Mouse (Mus musculus) layer of hippocampus, postnatal 10 days (tissue): ENCODE data around the gene Gm20696. TPM values are rescaled to one million over a fixed set of nuclear protein-coding genes. Genes with fewer than 3 reads are reported as not detected.

Experiments
- DNase-seq, 2 experiments: peaks; one replicate each; pipeline ENCODE4 v3.0.0; 2021; ENCODE audit warnings: low spot score in 2 of 2
- microRNA-seq, 2 experiments: library from miRNA; unstranded; fragments of <30 nt; microRNA quantifications; one replicate each; pipeline ENCODE4 v1.2.0; 2021
- total RNA-seq, 2 experiments: library from RNA; stranded (reverse); gene quantifications; 2 replicates each; pipeline ENCODE4 v1.2.3; 2021

Gm20696 gene
- total RNA-seq, 2 experiments from 2014 or later: 7.1 to 8.8 TPM

DNA sequence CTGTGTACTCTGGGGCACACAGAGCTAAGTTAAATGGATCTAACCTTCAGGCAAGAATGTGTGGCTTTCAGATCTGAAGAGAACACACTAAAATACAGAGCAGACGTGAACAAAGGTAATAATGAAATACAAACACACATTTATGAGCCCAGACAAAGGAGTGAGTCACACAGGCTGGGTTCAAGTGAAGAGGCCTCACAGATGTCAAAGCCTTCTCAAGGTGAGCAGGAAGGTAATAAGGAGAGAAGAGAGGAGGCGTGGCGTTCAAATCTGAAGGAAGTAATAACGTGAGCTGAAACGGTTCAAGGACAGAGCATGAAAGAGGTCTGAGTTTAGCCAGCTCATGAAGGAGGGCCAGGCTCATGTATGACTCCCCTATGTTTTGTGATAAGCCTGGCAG is 445.4 kb downstream of the Gm20696 start:
- no peak for DNase-seq

DNA sequence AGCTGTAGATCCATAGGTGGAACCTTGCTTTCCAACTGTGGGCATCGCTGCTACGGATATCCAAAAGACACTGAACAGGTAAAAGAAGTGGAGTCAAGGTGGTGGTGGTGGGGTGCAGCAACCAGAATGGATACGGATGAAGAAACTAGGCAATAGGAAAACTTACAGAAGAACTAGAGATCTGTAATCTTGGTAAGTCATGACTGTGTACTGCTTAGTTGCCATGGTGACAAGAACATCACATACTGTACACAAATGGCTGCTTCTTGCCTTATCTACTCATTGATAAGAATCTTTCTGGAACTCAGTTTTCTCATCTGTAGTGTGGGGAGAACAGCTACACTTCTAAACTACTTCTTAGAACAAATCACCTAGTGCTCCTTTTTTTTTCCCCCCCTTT is 446.1 kb downstream of the Gm20696 start:
- DNase-seq: no peak

DNA sequence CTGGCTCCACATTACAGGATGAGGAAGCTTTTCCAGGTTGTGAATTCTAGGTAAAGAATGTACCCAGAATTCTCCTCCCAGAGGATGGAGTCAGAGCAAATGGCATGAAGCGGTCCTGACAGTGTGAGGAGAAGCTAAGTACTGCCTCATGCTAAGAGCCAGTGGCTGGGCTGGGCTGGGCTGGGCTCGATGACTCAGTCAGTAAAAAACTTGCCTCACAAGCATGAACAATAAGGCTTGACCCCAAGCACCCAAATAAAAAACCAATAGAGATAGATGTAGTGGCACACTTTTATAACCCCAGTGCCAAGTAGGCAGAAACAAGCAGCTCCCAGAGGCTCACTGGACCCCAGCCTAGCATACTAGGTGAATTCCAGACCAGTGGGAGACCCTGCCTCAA is 448.8 kb downstream of the Gm20696 start:
- DNase-seq: no peak

DNA sequence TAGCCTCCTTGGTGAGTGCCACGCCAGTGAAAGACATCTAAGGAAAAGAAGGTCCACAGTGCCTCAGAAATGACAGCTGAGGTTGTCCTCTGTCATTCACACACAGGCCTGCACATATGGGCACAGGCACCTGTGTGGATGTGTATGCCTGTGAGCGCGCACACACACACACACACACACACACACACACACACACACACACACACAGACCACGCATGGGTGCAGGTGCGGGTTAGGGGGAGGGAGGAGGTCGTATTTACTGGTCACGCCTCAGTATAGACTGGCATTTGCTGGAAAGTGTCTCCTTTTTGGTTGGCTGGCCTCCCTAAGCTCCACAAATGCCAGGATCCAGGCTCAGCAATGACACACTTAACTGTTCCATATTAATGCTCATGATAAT is 449.4 kb downstream of the Gm20696 start:
- DNase-seq: no peak

DNA sequence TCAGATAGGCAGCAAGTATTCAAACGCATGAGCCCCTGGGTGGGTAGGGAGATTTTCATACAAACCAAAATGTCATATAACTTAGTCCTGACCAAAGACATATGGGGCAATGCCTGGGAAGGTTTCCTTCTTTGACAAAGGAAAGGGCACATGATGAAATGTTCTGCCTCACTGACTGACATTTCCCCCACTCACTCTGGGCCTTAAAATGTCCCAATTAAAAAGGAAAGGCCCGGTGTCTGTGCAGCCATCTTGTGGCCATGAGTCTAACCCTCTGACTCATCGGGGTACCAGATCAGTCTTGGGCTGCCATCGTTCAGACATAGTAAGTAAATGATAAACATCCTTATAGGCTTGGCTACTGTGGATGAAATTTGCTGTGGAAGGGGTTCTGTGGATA is 454.1 kb downstream of the Gm20696 start:
- no peak for DNase-seq

DNA sequence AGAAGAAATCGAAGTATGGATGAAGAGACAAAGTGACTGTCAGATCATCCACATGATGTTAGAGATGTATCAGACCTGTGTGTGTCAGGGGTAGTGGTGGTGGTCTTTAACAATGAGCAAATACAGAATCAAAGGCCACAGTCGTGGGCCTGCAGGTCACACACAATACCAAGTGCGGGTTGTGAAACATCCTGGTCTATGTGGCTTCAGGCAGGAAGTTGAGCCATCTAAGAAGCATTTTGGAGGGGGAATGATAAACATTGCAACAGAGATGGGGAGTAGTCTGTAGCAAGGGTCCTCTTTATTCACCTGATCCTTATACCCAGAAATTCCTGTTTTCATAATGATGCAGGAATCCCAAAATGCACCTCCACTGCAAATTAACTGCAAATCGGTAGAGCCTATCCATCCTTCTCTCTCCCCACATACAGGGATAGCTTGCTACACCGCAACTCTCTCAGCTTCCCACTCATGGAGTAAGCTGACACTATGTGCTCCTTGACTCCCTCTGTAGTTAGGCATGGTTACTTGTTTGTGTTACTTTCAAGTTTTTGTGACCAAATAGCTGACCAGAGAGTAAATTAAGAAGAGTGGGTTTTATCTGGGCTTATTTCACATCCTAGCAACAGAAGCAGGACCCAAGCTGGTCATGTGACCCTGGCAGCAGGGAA is 454.8 kb downstream of the Gm20696 start:
- no peak for DNase-seq

DNA sequence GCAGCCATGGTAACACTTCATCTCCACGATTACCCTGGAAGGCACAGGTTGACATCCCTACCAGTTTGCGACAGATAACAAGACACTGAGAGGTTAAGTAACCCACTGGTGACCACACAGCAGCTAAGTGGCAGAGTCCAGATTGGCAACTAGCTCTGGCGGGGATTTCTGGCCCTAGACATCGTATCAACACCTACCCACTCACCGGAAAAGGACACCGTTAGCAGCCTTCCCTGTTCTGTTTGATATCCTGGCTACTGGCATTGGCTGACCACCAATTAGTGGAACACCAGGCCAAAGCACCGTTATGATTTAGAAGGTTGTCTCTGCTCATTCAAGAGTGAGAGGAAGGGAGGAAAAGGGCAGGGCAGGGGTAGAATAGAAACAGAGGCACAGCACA is 456.4 kb downstream of the Gm20696 start:
- no peak for DNase-seq

Small RNAs within 50 kb of the gene (microRNA-seq; reads per million reads assigned to microRNA genes)
- gene Gm22328: 0 reads per million in 2 experiments

Other genes starting within 250 kb of the Gm20696 start
- 100 to 1,000 TPM; 139 to 149 TPM for gene Foxp1, start 144.1 kb downstream of the Gm20696 start, total RNA-seq
- 10 to 100 TPM; 18.4 to 20.3 TPM for gene Eif4e3, start within 50 bp of the Gm20696 start, total RNA-seq
- gene Gpr27, start 25.9 kb upstream of the Gm20696 start, total RNA-seq: 10 to 100 TPM; 60.3 to 61.9 TPM
- 1 to 10 TPM; 1.6 to 1.8 TPM for gene Prok2, start 59.6 kb upstream of the Gm20696 start, total RNA-seq